Mouse (Mus musculus) thymus, adult 2 months (tissue): ENCODE data around the gene Rbm19.

Experiments
- CTCF ChIP-seq: fragments of 200-500 bp; IDR thresholded peaks from 2 replicates; pipeline ENCODE4 v1.5.1; 2012; ENCODE audit warnings: mild to moderate bottlenecking, control low read depth, low read length, moderate library complexity, borderline replicate concordance; ENCODE audit not compliant: control insufficient read depth, poor library complexity, insufficient read depth; ENCODE audit errors: extremely low read depth
- POLR2A ChIP-seq: fragments of 200-500 bp; IDR thresholded peaks from 2 replicates; pipeline ENCODE4 v1.6.1; 2012; ENCODE audit warnings: mild to moderate bottlenecking, low read length, control low read depth, moderate library complexity; ENCODE audit not compliant: control insufficient read depth, poor library complexity, insufficient read depth; ENCODE audit errors: extremely low read depth

DNA sequence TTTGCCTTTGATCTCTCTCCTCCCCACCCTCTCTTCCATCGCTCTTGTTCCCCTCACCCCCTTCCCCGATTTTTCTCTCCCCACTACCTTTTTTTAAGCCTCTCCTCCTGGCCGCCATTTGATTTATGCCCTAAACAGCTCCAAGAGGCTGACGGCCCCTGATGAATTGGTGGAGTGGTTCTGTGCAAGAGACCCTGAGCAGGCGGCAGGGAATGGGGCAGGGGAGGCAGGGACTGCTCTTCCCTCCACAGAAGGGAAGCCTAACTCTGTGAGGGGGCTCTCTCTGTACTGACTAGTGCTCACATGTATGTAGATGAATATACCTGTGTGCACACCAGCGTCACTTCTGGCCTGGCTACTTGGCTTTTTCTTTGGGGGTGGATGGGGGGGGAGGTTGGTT is 49.0 kb upstream of the Rbm19 start:
- TF ChIP-seq POLR2A = no peak
- TF ChIP-seq CTCF = no peak
